Mouse (Mus musculus) CH12.LX (cell line): Measurements from ENCODE around the gene Anapc7. TPM values are rescaled to one million over a fixed set of nuclear protein-coding genes. Genes with fewer than 3 reads are reported as not detected.

Experiments used
- DNase-seq: peaks from one replicate; pipeline ENCODE4 v3.0.0-alpha.2; 2013; ENCODE audit errors: extremely low read depth
- H3K27ac ChIP-seq: 2 replicates; pipeline ENCODE4 v1.5.1; 2012; ENCODE audit warnings: low read depth, mild to moderate bottlenecking, control low read depth, moderate library complexity; ENCODE audit not compliant: insufficient read depth
- H3K27me3 ChIP-seq: replicated peaks from 2 replicates; pipeline ENCODE3; 2012; ENCODE audit warnings: inconsistent platforms
- H3K36me3 ChIP-seq, 2 experiments: replicated peaks in 1 of 2; 2 replicates each; pipeline versions ENCODE3 to v1.6.1; 2012; ENCODE audit warnings: inconsistent platforms in 1 of 2, low read length in 1 of 2, mild to moderate bottlenecking in 1 of 2, mixed read lengths in 1 of 2, moderate library complexity in 1 of 2; ENCODE audit not compliant: control insufficient read depth in 1 of 2, insufficient read depth in 1 of 2
- H3K4me1 ChIP-seq, 2 experiments: 2 replicates each; pipeline ENCODE4 v1.6.1; 2012; ENCODE audit warnings: inconsistent platforms in 1 of 2, moderate library complexity in 1 of 2; ENCODE audit not compliant: insufficient read depth in 2 of 2, control insufficient read depth in 1 of 2
- H3K4me2 ChIP-seq: 2 replicates; pipeline ENCODE4 v1.6.1; 2012; ENCODE audit warnings: low read depth, mild to moderate bottlenecking, control low read depth; ENCODE audit not compliant: poor library complexity, insufficient read depth, severe bottlenecking
- H3K4me3 ChIP-seq, 3 experiments: fragments of 150-350 bp in 1 of 3; sonication (generic) in 1 of 3; replicated peaks in 1 of 3; 2 replicates each; pipeline versions ENCODE3 to v1.5.1; 2011 to 2012; ENCODE audit warnings: low read depth in 2 of 3, low read length in 2 of 3, mild to moderate bottlenecking in 2 of 3, moderate library complexity in 2 of 3, control low read depth in 1 of 3, improper control_type of control experiment in 1 of 3, inconsistent platforms in 1 of 3, mixed read lengths in 1 of 3; ENCODE audit not compliant: poor library complexity in 1 of 3
- H3K79me2 ChIP-seq: replicated peaks from 2 replicates; pipeline ENCODE4 v1.6.1; 2012; ENCODE audit warnings: mild to moderate bottlenecking, moderate library complexity; ENCODE audit not compliant: control insufficient read depth, poor library complexity, insufficient read depth, severe bottlenecking; ENCODE audit errors: extremely low read depth
- H3K9ac ChIP-seq: 2 replicates; pipeline ENCODE4 v1.6.1; 2012; ENCODE audit warnings: low read depth, mild to moderate bottlenecking, control low read depth, moderate library complexity; ENCODE audit not compliant: insufficient read depth
- H3K9me3 ChIP-seq: replicated peaks from 2 replicates; pipeline ENCODE3; 2012; ENCODE audit warnings: low read length, inconsistent platforms, mixed read lengths
- CHD2 ChIP-seq: IDR thresholded peaks from 2 replicates; pipeline ENCODE4 v1.6.1; 2011; ENCODE audit warnings: low read length, improper control_type of control experiment
- E2F4 ChIP-seq: IDR thresholded peaks from 2 replicates; pipeline ENCODE4 v1.6.1; 2011; ENCODE audit warnings: low read depth, low read length, improper control_type of control experiment; ENCODE audit not compliant: insufficient replicate concordance
- EP300 ChIP-seq: IDR thresholded peaks from 2 replicates; pipeline ENCODE4 v1.6.1; 2011; ENCODE audit warnings: low read length, improper control_type of control experiment
- IRF4 ChIP-seq: IDR thresholded peaks from 2 replicates; pipeline ENCODE4 v1.6.1; 2014; ENCODE audit warnings: low read depth, mild to moderate bottlenecking, inconsistent platforms, low read length, improper control_type of control experiment
- KAT2A ChIP-seq: IDR thresholded peaks from 2 replicates; pipeline ENCODE4 v1.6.1; 2012; ENCODE audit warnings: low read length, improper control_type of control experiment, inconsistent platforms; ENCODE audit not compliant: insufficient replicate concordance
- MAX ChIP-seq: IDR thresholded peaks from 2 replicates; pipeline ENCODE4 v1.6.1; 2011; ENCODE audit warnings: low read length, improper control_type of control experiment
- MXI1 ChIP-seq: IDR thresholded peaks from 2 replicates; pipeline ENCODE4 v1.6.1; 2011; ENCODE audit warnings: mild to moderate bottlenecking, low read depth, low read length, improper control_type of control experiment
- NELFE ChIP-seq: IDR thresholded peaks from 2 replicates; pipeline ENCODE4 v1.6.1; 2011; ENCODE audit warnings: low read depth, low read length, improper control_type of control experiment
- NRF1 ChIP-seq: IDR thresholded peaks from 2 replicates; pipeline ENCODE4 v1.6.1; 2014; ENCODE audit warnings: low read depth, mild to moderate bottlenecking, inconsistent platforms, low read length, improper control_type of control experiment, moderate library complexity
- TBP ChIP-seq: conservative IDR thresholded peaks from 2 replicates; pipeline ENCODE4 v1.6.1; 2011; ENCODE audit warnings: low read depth, low read length, improper control_type of control experiment
- USF1 ChIP-seq: IDR thresholded peaks from 2 replicates; pipeline ENCODE4 v1.6.1; 2014; ENCODE audit warnings: low read depth, mild to moderate bottlenecking, inconsistent platforms, low read length, improper control_type of control experiment
- ZKSCAN1 ChIP-seq: IDR thresholded peaks from 2 replicates; pipeline ENCODE4 v1.6.1; 2012; ENCODE audit warnings: low read depth, inconsistent platforms, low read length, improper control_type of control experiment, borderline replicate concordance
- ZNF384 ChIP-seq: IDR thresholded peaks from 2 replicates; pipeline ENCODE4 v1.6.1; 2012; ENCODE audit warnings: low read depth, low read length, improper control_type of control experiment, inconsistent platforms
- dilution Hi-C: fragments of 300-500 bp; cut with MboI; formaldehyde crosslinking; loops from 2 replicates; pipeline ENCODE4 v1.14.3; 2020; ENCODE audit warnings: low sequenced_read_pairs; ENCODE audit not compliant: extremely low pct_unique_long_range_greater_than_20kb, extremely low pct_ligation_motif_present
- in situ Hi-C: fragments of 300-500 bp; cut with MboI; formaldehyde crosslinking; loops from 3 replicates; pipeline ENCODE4 v1.14.3; 2019; ENCODE audit warnings: low sequenced_read_pairs, low pct_ligation_motif_present, low pct_unique_long_range_greater_than_20kb, mixed read lengths
- polyA plus RNA-seq: library from polyadenylated mRNA; unstranded; fragments of >175 nt; gene quantifications from 2 replicates; pipeline ENCODE4 v1.2.1, GENCODE M21; 2012; ENCODE audit warnings: low read depth; ENCODE audit not compliant: insufficient read length
- total RNA-seq, 2 experiments: library from RNA; depleted of rRNA; stranded (reverse); fragments of 300-350 nt in 1 of 2; fragments of >200 nt in 1 of 2; gene quantifications; 2 replicates each; pipeline ENCODE4 v1.2.3; 2012 to 2014

Gene Anapc7
- total and polyA plus RNA-seq, 3 experiments = 21.3 to 43.3 (median 39.4) TPM

GRCm38 (mm10) chr5:122372878-122373277, 48.6 kb upstream of the Anapc7 start:
- H3K79me2 ChIP-seq = peaks cover 18% of the 10 kb centered on the region

GRCm38 (mm10) chr5:122377101-122377833, 44.2 kb upstream of the Anapc7 start:
- no peak overlapping the region for H3K27ac ChIP-seq
- H3K79me2 ChIP-seq = peaks cover 14% of the 10 kb centered on the region
- H3K36me3 ChIP-seq = peaks cover 33 to 71% of the 10 kb centered on the region in 2 experiments
- dilution Hi-C loops = no loop called here
- no peak for DNase-seq
- no peak overlapping the region for H3K4me3 ChIP-seq
- no peak overlapping the region for H3K4me2 ChIP-seq
- H3K27me3 ChIP-seq = no peaks in the 10 kb centered on the region
- peaks cover 4 to 12% of the 10 kb centered on the region in 2 experiments; a peak in 3 of 4 replicates for H3K4me1 ChIP-seq
- no peak for TF ChIP-seq NRF1
- TF ChIP-seq E2F4 = no peak
- TF ChIP-seq IRF4 = no peak
- no peak for TF ChIP-seq NELFE
- TF ChIP-seq, all 38 proteins: peak for 0
- no peaks in the 10 kb centered on the region for H3K9me3 ChIP-seq
- in situ Hi-C loops = no loop called here
- no peak overlapping the region for H3K9ac ChIP-seq

More at GRCm38 (mm10) chr5:122372878-122373277, 48.6 kb upstream of the Anapc7 start:
- Histone ChIP-seq H3K4me3 (peak overlapping the region; percentile 63 to 91 (median 80)), H3K27me3 (no peaks in the 10 kb centered on the region), H3K4me1 (peaks cover 4 to 15% of the 10 kb centered on the region in 2 experiments; a peak in 3 of 4 replicates), H3K9me3 (no peaks in the 10 kb centered on the region), H3K9ac (peak overlapping the region; percentile 79), H3K4me2 (peak overlapping the region; percentile 98), H3K27ac (peak overlapping the region; percentile 76; the same call in 1 of the 2 replicates), H3K36me3 (peaks cover 17 to 51% of the 10 kb centered on the region in 2 experiments)
- dilution Hi-C loops = no loop called here
- TF ChIP-seq ZNF384 (peak; percentile 30; the same call in 1 of the 2 replicates), MXI1 (no peak; the same call in 1 of the 2 replicates), CHD2 (no peak), MAX (no peak)
- in situ Hi-C loops = no loop called here
- DNase-seq = no peak

DNA sequence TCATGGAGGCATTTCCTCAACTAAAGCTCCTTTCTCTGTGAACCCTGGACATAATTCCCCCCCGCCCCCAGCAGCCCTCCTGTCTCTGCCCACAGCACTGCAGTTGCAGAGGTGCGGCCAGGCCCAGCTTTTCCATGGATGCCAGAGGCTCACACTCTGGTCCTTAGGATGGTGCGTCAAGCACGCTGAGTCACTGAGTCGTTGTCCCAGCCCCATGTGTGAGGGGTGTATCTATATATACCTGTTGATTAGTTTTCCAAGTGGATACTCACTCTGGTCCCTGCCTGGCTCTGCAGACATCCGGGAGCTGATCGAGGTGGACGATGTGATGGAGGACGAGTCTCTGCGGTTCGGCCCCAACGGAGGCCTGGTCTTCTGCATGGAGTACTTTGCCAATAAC, 43.3 kb upstream of the Anapc7 start:
- DNase-seq = no peak
- H3K4me1 ChIP-seq = peaks cover 4 to 12% of the 10 kb centered on the region in 2 experiments; a peak in 3 of 4 replicates
- H3K27me3 ChIP-seq = no peaks in the 10 kb centered on the region
- peaks cover 8% of the 10 kb centered on the region for H3K79me2 ChIP-seq
- peaks cover 35 to 77% of the 10 kb centered on the region in 2 experiments for H3K36me3 ChIP-seq
- H3K4me2 ChIP-seq = no peak overlapping the region
- H3K9ac ChIP-seq = no peak overlapping the region
- in situ Hi-C loops = no loop called here
- no peaks in the 10 kb centered on the region for H3K9me3 ChIP-seq
- dilution Hi-C loops = no loop called here
- H3K27ac ChIP-seq = no peak overlapping the region
- no peak overlapping the region for H3K4me3 ChIP-seq
- TF ChIP-seq EP300 = no peak
- no peak for TF ChIP-seq USF1
- no peak for TF ChIP-seq NELFE
- TF ChIP-seq MXI1 = no peak
- TF ChIP-seq ZKSCAN1 = no peak
- TF ChIP-seq KAT2A = no peak
- TF ChIP-seq MAX = no peak
- no peak for TF ChIP-seq TBP
- no peak for TF ChIP-seq CHD2
- TF ChIP-seq, all 38 proteins: peak for 0
